Mouse (Mus musculus): ENCODE results near the gene Clec16a. TPM values are rescaled to one million over a fixed set of nuclear protein-coding genes. Genes with fewer than 3 reads are reported as not detected.

The Clec16a gene
- polyA plus RNA-seq, 1 experiment from 2014 or later, result 29.6 TPM

- ATAC-seq (ENCODE audit: low read depth) (no peak), DNase-seq (ENCODE audit: low spot score) (no peak)
- 78% methylated on average over 2 of the region's 2 CpGs for WGBS
- no peak overlapping the region for H3K9ac ChIP-seq (ENCODE audit: low read depth, low read length)
- no peaks in the 10 kb centered on the region for H3K27me3 ChIP-seq (replicated peaks; ENCODE audit: control insufficient read depth, insufficient read depth, low read length)
- no peak overlapping the region for H3K4me2 ChIP-seq (ENCODE audit: low read depth, low read length)
- H3K36me3 ChIP-seq (ENCODE audit: control insufficient read depth, insufficient read depth, low read length), result no peaks in the 10 kb centered on the region
- no peaks in the 10 kb centered on the region for H3K9me3 ChIP-seq (ENCODE audit: control insufficient read depth, low read length)
- no peak overlapping the region for H3K27ac ChIP-seq (replicated peaks; ENCODE audit: low read depth, low read length)
- peaks cover 8% of the 10 kb centered on the region; the same call in 1 of the 2 replicates for H3K4me1 ChIP-seq (ENCODE audit: control insufficient read depth, insufficient read depth, low read length)
- no peak overlapping the region for H3K4me3 ChIP-seq (ENCODE audit: low read depth, low read length)
Observed at GRCm38 (mm10) chr16:10735781-10736180, 190.6 kb downstream of the Clec16a start.

- Histone ChIP-seq H3K4me1 (ENCODE audit: control insufficient read depth, insufficient read depth, low read length) (peaks cover 8% of the 10 kb centered on the region; the same call in 1 of the 2 replicates), H3K27ac (replicated peaks; ENCODE audit: low read depth, low read length) (no peak overlapping the region), H3K36me3 (ENCODE audit: control insufficient read depth, insufficient read depth, low read length) (no peaks in the 10 kb centered on the region), H3K4me3 (ENCODE audit: low read depth, low read length) (no peak overlapping the region), H3K9me3 (ENCODE audit: control insufficient read depth, low read length) (no peaks in the 10 kb centered on the region), H3K27me3 (replicated peaks; ENCODE audit: control insufficient read depth, insufficient read depth, low read length) (no peaks in the 10 kb centered on the region), H3K9ac (ENCODE audit: low read depth, low read length) (no peak overlapping the region), H3K4me2 (ENCODE audit: low read depth, low read length) (no peak overlapping the region)
- DNase-seq (ENCODE audit: low spot score) (no peak), ATAC-seq (ENCODE audit: low read depth) (no peak)
- 72% methylated on average over 10 of the region's 10 CpGs for WGBS
Observed at GRCm38 (mm10) chr16:10736364-10736763, 191.2 kb downstream of the Clec16a start.

- Histone ChIP-seq H3K4me3 (ENCODE audit: low read depth, low read length) (no peak overlapping the region), H3K9me3 (ENCODE audit: control insufficient read depth, low read length) (no peaks in the 10 kb centered on the region), H3K27ac (replicated peaks; ENCODE audit: low read depth, low read length) (no peak overlapping the region; the same call in 1 of the 2 replicates), H3K27me3 (replicated peaks; ENCODE audit: control insufficient read depth, insufficient read depth, low read length) (no peaks in the 10 kb centered on the region), H3K9ac (ENCODE audit: low read depth, low read length) (no peak overlapping the region), H3K36me3 (ENCODE audit: control insufficient read depth, insufficient read depth, low read length) (no peaks in the 10 kb centered on the region), H3K4me1 (ENCODE audit: control insufficient read depth, insufficient read depth, low read length) (peaks cover 8% of the 10 kb centered on the region; the same call in 1 of the 2 replicates), H3K4me2 (ENCODE audit: low read depth, low read length) (no peak overlapping the region)
- no peak for ATAC-seq (ENCODE audit: low read depth)
- 38% methylated on average over 2 of the region's 2 CpGs for WGBS
- no peak for DNase-seq (ENCODE audit: low spot score)
Observed at GRCm38 (mm10) chr16:10737571-10737970, 192.4 kb downstream of the Clec16a start.

GRCm38 (mm10) chr16:10738866-10739265 lies 193.7 kb downstream of the Clec16a start:
- H3K9ac ChIP-seq (ENCODE audit: low read depth, low read length), result no peak overlapping the region
- H3K4me3 ChIP-seq (ENCODE audit: low read depth, low read length), result no peak overlapping the region
- no peak overlapping the region for H3K27ac ChIP-seq (replicated peaks; ENCODE audit: low read depth, low read length)
- DNase-seq (ENCODE audit: low spot score), result no peak
- no peak overlapping the region for H3K4me2 ChIP-seq (ENCODE audit: low read depth, low read length)
- H3K4me1 ChIP-seq (ENCODE audit: control insufficient read depth, insufficient read depth, low read length), result peaks cover 8% of the 10 kb centered on the region; the same call in 1 of the 2 replicates
- WGBS, result 75% methylated on average over 3 of the region's 3 CpGs
- no peaks in the 10 kb centered on the region for H3K27me3 ChIP-seq (replicated peaks; ENCODE audit: control insufficient read depth, insufficient read depth, low read length)
- H3K9me3 ChIP-seq (ENCODE audit: control insufficient read depth, low read length), result no peaks in the 10 kb centered on the region
- H3K36me3 ChIP-seq (ENCODE audit: control insufficient read depth, insufficient read depth, low read length), result no peaks in the 10 kb centered on the region
- ATAC-seq (ENCODE audit: low read depth), result no peak

GRCm38 (mm10) chr16:10739854-10740398 lies 194.8 kb downstream of the Clec16a start:
- ATAC-seq (ENCODE audit: low read depth) (no peak), DNase-seq (ENCODE audit: low spot score) (no peak)
- peaks cover 8% of the 10 kb centered on the region; the same call in 1 of the 2 replicates for H3K4me1 ChIP-seq (ENCODE audit: control insufficient read depth, insufficient read depth, low read length)
- H3K9ac ChIP-seq (ENCODE audit: low read depth, low read length), result no peak overlapping the region
- H3K4me2 ChIP-seq (ENCODE audit: low read depth, low read length), result no peak overlapping the region
- no peaks in the 10 kb centered on the region for H3K27me3 ChIP-seq (replicated peaks; ENCODE audit: control insufficient read depth, insufficient read depth, low read length)
- no peaks in the 10 kb centered on the region for H3K9me3 ChIP-seq (ENCODE audit: control insufficient read depth, low read length)
- no peak overlapping the region for H3K4me3 ChIP-seq (ENCODE audit: low read depth, low read length)
- no peak overlapping the region for H3K27ac ChIP-seq (replicated peaks; ENCODE audit: low read depth, low read length)
- no peaks in the 10 kb centered on the region for H3K36me3 ChIP-seq (ENCODE audit: control insufficient read depth, insufficient read depth, low read length)
- WGBS, result 50% methylated on average over 9 of the region's 9 CpGs

GRCm38 (mm10) chr16:10741082-10741481 lies 195.9 kb downstream of the Clec16a start:
- H3K9me3 ChIP-seq (ENCODE audit: control insufficient read depth, low read length), result no peaks in the 10 kb centered on the region
- H3K4me2 ChIP-seq (ENCODE audit: low read depth, low read length), result no peak overlapping the region
- no peaks in the 10 kb centered on the region for H3K36me3 ChIP-seq (ENCODE audit: control insufficient read depth, insufficient read depth, low read length)
- peaks cover 8% of the 10 kb centered on the region; the same call in 1 of the 2 replicates for H3K4me1 ChIP-seq (ENCODE audit: control insufficient read depth, insufficient read depth, low read length)
- H3K27me3 ChIP-seq (replicated peaks; ENCODE audit: control insufficient read depth, insufficient read depth, low read length), result no peaks in the 10 kb centered on the region
- no peak overlapping the region for H3K4me3 ChIP-seq (ENCODE audit: low read depth, low read length)
- ATAC-seq (ENCODE audit: low read depth), result 0 out of 2 replicates have a peak, but pooled peaks have one; percentile 41
- 74% methylated on average over 2 of the region's 2 CpGs for WGBS
- DNase-seq (ENCODE audit: low spot score), result peak; percentile 70
- no peak overlapping the region for H3K27ac ChIP-seq (replicated peaks; ENCODE audit: low read depth, low read length)
- no peak overlapping the region for H3K9ac ChIP-seq (ENCODE audit: low read depth, low read length)

GRCm38 (mm10) chr16:10749226-10749625 lies 204.1 kb downstream of the Clec16a start:
- H3K36me3 ChIP-seq (ENCODE audit: control insufficient read depth, insufficient read depth, low read length), result no peaks in the 10 kb centered on the region
- peaks cover 3% of the 10 kb centered on the region; the same call in 1 of the 2 replicates for H3K4me1 ChIP-seq (ENCODE audit: control insufficient read depth, insufficient read depth, low read length)
- DNase-seq (ENCODE audit: low spot score) (no peak), ATAC-seq (ENCODE audit: low read depth) (0 out of 2 replicates have a peak, but pooled peaks have one; percentile 24)
- no peak overlapping the region for H3K4me3 ChIP-seq (ENCODE audit: low read depth, low read length)
- H3K9me3 ChIP-seq (ENCODE audit: control insufficient read depth, low read length), result no peaks in the 10 kb centered on the region
- no peak overlapping the region for H3K4me2 ChIP-seq (ENCODE audit: low read depth, low read length)
- no peak overlapping the region for H3K9ac ChIP-seq (ENCODE audit: low read depth, low read length)
- no peaks in the 10 kb centered on the region for H3K27me3 ChIP-seq (replicated peaks; ENCODE audit: control insufficient read depth, insufficient read depth, low read length)
- H3K27ac ChIP-seq (replicated peaks; ENCODE audit: low read depth, low read length), result no peak overlapping the region
- 56% methylated on average over 7 of the region's 7 CpGs for WGBS

GRCm38 (mm10) chr16:10749824-10750223 lies 204.7 kb downstream of the Clec16a start:
- peaks cover 3% of the 10 kb centered on the region; the same call in 1 of the 2 replicates for H3K4me1 ChIP-seq (ENCODE audit: control insufficient read depth, insufficient read depth, low read length)
- no peak overlapping the region for H3K27ac ChIP-seq (replicated peaks; ENCODE audit: low read depth, low read length)
- H3K9me3 ChIP-seq (ENCODE audit: control insufficient read depth, low read length), result no peaks in the 10 kb centered on the region
- no peaks in the 10 kb centered on the region for H3K36me3 ChIP-seq (ENCODE audit: control insufficient read depth, insufficient read depth, low read length)
- no peak overlapping the region for H3K4me3 ChIP-seq (ENCODE audit: low read depth, low read length)
- H3K4me2 ChIP-seq (ENCODE audit: low read depth, low read length), result no peak overlapping the region
- ATAC-seq (ENCODE audit: low read depth) (peak; percentile 50; the same call in 1 of the 2 replicates), DNase-seq (ENCODE audit: low spot score) (peak; percentile 56)
- H3K9ac ChIP-seq (ENCODE audit: low read depth, low read length), result no peak overlapping the region
- WGBS, result 47% methylated on average over 7 of the region's 7 CpGs
- no peaks in the 10 kb centered on the region for H3K27me3 ChIP-seq (replicated peaks; ENCODE audit: control insufficient read depth, insufficient read depth, low read length)
